Mouse (Mus musculus) embryonic facial prominence, embryonic 15.5 days (tissue): ENCODE measurements around the gene Rxfp3. TPM values are rescaled to one million over a fixed set of nuclear protein-coding genes. Genes with fewer than 3 reads are reported as not detected.
"Not testable (repeated sequence)": the region's sequence is repeated elsewhere in the genome, so short reads cannot be mapped to it uniquely, and the experiment has no call there.

Experiments
- ATAC-seq: fragments of 200-750 bp; cut with Nextera tagmentation; 2 replicates; pipeline ENCODE4 v1.8.0; 2017; ENCODE audit warnings: low read depth, moderate TSS enrichment; ENCODE audit not compliant: insufficient number of reproducible peaks, low FRiP score, low TSS enrichment
- H3K27ac ChIP-seq: fragments of 300-500 bp; sonication (generic); replicated peaks from 2 replicates; pipeline ENCODE4 v1.5.1; 2015; ENCODE audit warnings: mild to moderate bottlenecking, inconsistent platforms
- H3K27me3 ChIP-seq: fragments of 300-500 bp; sonication (generic); 2 replicates; pipeline ENCODE4 v1.6.1; 2015; ENCODE audit warnings: inconsistent platforms
- H3K36me3 ChIP-seq: fragments of 300-500 bp; sonication (generic); 2 replicates; pipeline ENCODE4 v1.6.1; 2015; ENCODE audit warnings: mild to moderate bottlenecking, inconsistent platforms
- H3K4me1 ChIP-seq: fragments of 300-500 bp; sonication (generic); 2 replicates; pipeline ENCODE4 v1.6.1; 2015; ENCODE audit warnings: inconsistent platforms
- H3K4me2 ChIP-seq: fragments of 300-500 bp; sonication (generic); replicated peaks from 2 replicates; pipeline ENCODE4 v1.6.1; 2015; ENCODE audit warnings: mild to moderate bottlenecking, inconsistent platforms
- H3K4me3 ChIP-seq: fragments of 300-500 bp; sonication (generic); replicated peaks from 2 replicates; pipeline ENCODE4 v1.5.1; 2015; ENCODE audit warnings: mild to moderate bottlenecking, inconsistent platforms
- H3K9ac ChIP-seq: fragments of 300-500 bp; sonication (generic); 2 replicates; pipeline ENCODE4 v1.6.1; 2015; ENCODE audit warnings: inconsistent platforms
- H3K9me3 ChIP-seq: fragments of 300-500 bp; sonication (generic); replicated peaks from 2 replicates; pipeline ENCODE4 v1.6.1; 2016; ENCODE audit warnings: inconsistent platforms
- WGBS: fragments of 180-500 bp; shearing (Covaris S2); methylation state at CpG from one replicate; pipeline ENCODE4 v1.1.7; 2015; 5-methylcytosine and 5-hydroxymethylcytosine counted together
- polyA plus RNA-seq: library from polyadenylated mRNA; unstranded; fragments of >200 nt; fragmentation: Nextera tagmentation; extraction: Ambion mirVana; gene quantifications from 2 replicates; pipeline ENCODE4 v1.2.1, GENCODE M21; 2015

The Rxfp3 gene
- polyA plus RNA-seq, 1 experiment from 2014 or later, result 2.7 TPM

DNA sequence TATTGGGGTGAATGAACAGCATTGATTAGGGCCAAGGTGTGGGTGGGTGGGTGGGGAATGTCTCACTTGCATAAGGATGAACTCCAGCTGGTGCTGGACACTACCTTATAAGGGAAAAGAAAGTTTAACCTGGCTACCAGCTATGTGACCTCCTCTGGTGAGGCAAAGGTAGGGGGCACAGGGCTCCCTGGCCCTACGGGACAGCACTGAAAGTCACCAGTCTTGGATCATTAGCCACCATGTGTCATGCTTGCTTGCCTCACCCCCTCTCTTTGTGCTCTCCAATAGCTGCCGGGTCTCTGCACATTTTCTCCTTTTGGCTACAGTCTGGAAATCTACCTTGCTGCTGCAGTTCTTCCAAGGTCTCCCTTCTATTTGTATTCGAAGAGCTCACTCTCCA lies 7.6 kb downstream of the Rxfp3 start:
- Histone ChIP-seq H3K27me3 (peaks cover 19% of the 10 kb centered on the region), H3K36me3 (no peaks in the 10 kb centered on the region), H3K4me3 (no peak overlapping the region), H3K9ac (no peak overlapping the region), H3K9me3 (no peaks in the 10 kb centered on the region), H3K4me2 (no peak overlapping the region), H3K4me1 (no peaks in the 10 kb centered on the region), H3K27ac (no peak overlapping the region)
- WGBS, result 80% methylated on average over 3 of the region's 3 CpGs
- no peak for ATAC-seq

DNA sequence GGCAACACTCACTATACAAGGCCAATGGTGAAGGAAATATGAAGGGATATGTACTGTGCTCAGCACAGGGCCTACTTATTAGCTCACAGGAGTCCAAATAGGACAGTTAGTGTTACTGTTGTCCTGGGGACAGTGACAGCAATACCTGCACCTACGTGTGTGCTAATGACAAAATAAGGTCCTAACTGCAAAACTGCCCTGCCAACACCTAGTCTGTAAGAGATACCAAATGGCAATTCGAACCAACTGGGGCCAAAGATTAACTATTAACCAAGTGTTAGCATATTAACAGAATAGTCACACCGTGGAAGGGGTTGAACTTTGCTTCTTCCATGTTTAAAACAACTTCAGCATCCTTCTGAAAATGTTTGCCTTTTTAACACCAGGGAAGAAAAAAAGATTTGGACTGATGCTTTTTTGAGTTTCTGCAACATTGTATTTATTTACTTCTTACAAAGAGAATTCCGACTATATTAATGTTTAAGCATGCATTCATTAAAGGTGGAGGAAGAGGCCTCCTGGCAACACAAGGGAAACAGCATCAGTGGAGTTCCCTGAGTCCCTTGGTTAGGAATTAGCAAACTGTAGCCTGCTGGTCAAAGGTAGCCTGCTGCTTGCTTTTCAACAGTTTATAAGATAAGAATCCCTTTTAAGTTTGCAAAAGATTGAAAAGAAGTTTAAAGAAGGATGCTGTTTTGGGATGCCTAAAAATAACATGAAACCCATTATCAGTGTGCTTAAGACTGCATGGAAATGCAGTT lies 10.8 kb downstream of the Rxfp3 start:
- Histone ChIP-seq H3K27ac (no peak overlapping the region), H3K9ac (no peak overlapping the region), H3K4me2 (no peak overlapping the region), H3K4me3 (no peak overlapping the region), H3K4me1 (no peaks in the 10 kb centered on the region), H3K36me3 (no peaks in the 10 kb centered on the region), H3K27me3 (no peaks in the 10 kb centered on the region), H3K9me3 (no peaks in the 10 kb centered on the region)
- ATAC-seq, result no peak
- WGBS, result 70% methylated on average over 4 of the region's 4 CpGs

GRCm38 (mm10) chr15:11014931-11015330 lies 22.9 kb downstream of the Rxfp3 start:
- H3K4me2 ChIP-seq, result no peak overlapping the region
- no peaks in the 10 kb centered on the region for H3K4me1 ChIP-seq
- no peak overlapping the region for H3K27ac ChIP-seq
- ATAC-seq, result no peak
- H3K9ac ChIP-seq, result no peak overlapping the region
- no peak overlapping the region for H3K4me3 ChIP-seq
- no peaks in the 10 kb centered on the region for H3K9me3 ChIP-seq
- no peaks in the 10 kb centered on the region for H3K36me3 ChIP-seq
- 32% methylated on average over 2 of the region's 2 CpGs for WGBS
- H3K27me3 ChIP-seq, result no peaks in the 10 kb centered on the region

GRCm38 (mm10) chr15:11010976-11011548 lies 26.7 kb downstream of the Rxfp3 start:
- Histone ChIP-seq H3K27me3 (no peaks in the 10 kb centered on the region), H3K4me2 (no peak overlapping the region), H3K4me1 (no peaks in the 10 kb centered on the region), H3K27ac (no peak overlapping the region), H3K4me3 (no peak overlapping the region), H3K9ac (no peak overlapping the region), H3K36me3 (no peaks in the 10 kb centered on the region), H3K9me3 (no peaks in the 10 kb centered on the region)
- ATAC-seq, result no peak
- 73% methylated on average over 11 of the region's 11 CpGs for WGBS

DNA sequence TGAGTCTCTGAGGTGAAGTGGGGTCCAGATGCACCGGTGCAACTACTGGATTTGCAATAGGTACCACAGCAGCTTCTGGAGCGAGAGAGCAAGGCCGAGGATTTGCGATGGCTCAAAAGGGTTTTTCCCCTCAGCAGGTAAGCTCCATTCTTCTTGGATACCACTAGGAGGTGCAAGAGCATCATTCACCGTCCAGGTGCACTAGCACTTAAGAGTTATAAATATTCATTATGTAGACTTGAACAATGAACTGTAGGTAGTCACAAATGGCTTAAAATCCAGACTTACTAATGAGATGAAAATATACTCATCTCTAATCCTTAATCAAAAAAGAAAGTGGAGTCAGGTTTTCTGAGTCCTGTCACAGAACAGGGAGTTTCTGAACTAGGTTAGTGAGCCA lies 29.0 kb downstream of the Rxfp3 start:
- WGBS, result 21% methylated on average over 5 of the region's 5 CpGs
- no peak overlapping the region for H3K9ac ChIP-seq
- no peak overlapping the region for H3K27ac ChIP-seq
- no peak overlapping the region for H3K4me3 ChIP-seq
- no peak overlapping the region for H3K4me2 ChIP-seq
- no peaks in the 10 kb centered on the region for H3K9me3 ChIP-seq
- no peaks in the 10 kb centered on the region for H3K36me3 ChIP-seq
- ATAC-seq, result no peak
- no peaks in the 10 kb centered on the region for H3K4me1 ChIP-seq
- H3K27me3 ChIP-seq, result no peaks in the 10 kb centered on the region

- Histone ChIP-seq H3K9ac (no peak overlapping the region), H3K9me3 (no peaks in the 10 kb centered on the region), H3K27me3 (no peaks in the 10 kb centered on the region), H3K4me2 (no peak overlapping the region), H3K27ac (no peak overlapping the region), H3K36me3 (no peaks in the 10 kb centered on the region), H3K4me3 (no peak overlapping the region), H3K4me1 (no peaks in the 10 kb centered on the region)
- no peak for ATAC-seq
- WGBS, result 73% methylated on average over 6 of the region's 6 CpGs
These were observed 33.1 kb downstream of the Rxfp3 start for GRCm38 (mm10) chr15:11004646-11005045.

GRCm38 (mm10) chr15:11003791-11004190 lies 34.0 kb downstream of the Rxfp3 start:
- H3K4me2 ChIP-seq, result no peak overlapping the region
- no peak overlapping the region for H3K9ac ChIP-seq
- H3K27me3 ChIP-seq, result no peaks in the 10 kb centered on the region
- H3K27ac ChIP-seq, result no peak overlapping the region
- ATAC-seq, result no peak
- no peak overlapping the region for H3K4me3 ChIP-seq
- H3K36me3 ChIP-seq, result no peaks in the 10 kb centered on the region
- H3K4me1 ChIP-seq, result no peaks in the 10 kb centered on the region
- 84% methylated on average over 4 of the region's 4 CpGs for WGBS
- no peaks in the 10 kb centered on the region for H3K9me3 ChIP-seq

DNA sequence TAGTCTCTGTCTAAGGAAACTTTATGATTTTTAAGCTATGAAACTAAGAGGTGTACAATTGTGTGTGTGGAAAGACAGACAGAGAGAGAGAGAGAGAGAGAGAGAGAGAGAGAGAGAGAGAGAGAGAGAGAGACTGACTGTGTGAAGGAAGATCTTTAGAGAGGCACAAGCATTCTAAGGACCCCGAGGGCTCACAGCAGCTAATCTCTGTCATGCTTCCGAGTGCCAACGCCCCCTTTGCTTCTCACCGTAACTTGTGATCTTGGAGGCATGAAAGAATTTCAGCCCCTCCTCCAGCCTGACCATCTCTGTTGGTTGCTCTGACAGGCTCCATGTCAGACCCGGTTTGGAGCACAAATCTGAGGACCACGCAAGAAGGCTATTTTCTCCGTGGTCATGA lies 37.4 kb downstream of the Rxfp3 start, which contains the start of gene Slc45a2:
Gene Slc45a2, plus strand, starts transcription at position 301 of the 400 bp plus-strand sequence.
- H3K27ac ChIP-seq, result no peak within 1 kb of the TSS
- no peak within 1 kb of the TSS for H3K4me3 ChIP-seq
- no peaks in the 10 kb centered on the region for H3K9me3 ChIP-seq
- 43% methylated on average over 7 of the region's 7 CpGs for WGBS
- H3K4me2 ChIP-seq, result no peak within 1 kb of the TSS
- no peaks in the 10 kb centered on the region for H3K4me1 ChIP-seq
- no peaks in the 10 kb centered on the region for H3K27me3 ChIP-seq
- peaks cover 5% of the 10 kb centered on the region; the same call in 1 of the 2 replicates for H3K36me3 ChIP-seq
- no peak within 1 kb of the TSS for H3K9ac ChIP-seq
- ATAC-seq, result no peak

GRCm38 (mm10) chr15:10999832-11000231 lies 38.0 kb downstream of the Rxfp3 start:
- H3K36me3 ChIP-seq, result peaks cover 9% of the 10 kb centered on the region
- no peaks in the 10 kb centered on the region for H3K9me3 ChIP-seq
- H3K9ac ChIP-seq, result no peak overlapping the region
- no peak for ATAC-seq
- 46% methylated on average over 5 of the region's 5 CpGs for WGBS
- H3K27ac ChIP-seq, result no peak overlapping the region
- no peak overlapping the region for H3K4me3 ChIP-seq
- H3K27me3 ChIP-seq, result no peaks in the 10 kb centered on the region
- no peak overlapping the region for H3K4me2 ChIP-seq
- H3K4me1 ChIP-seq, result no peaks in the 10 kb centered on the region

DNA sequence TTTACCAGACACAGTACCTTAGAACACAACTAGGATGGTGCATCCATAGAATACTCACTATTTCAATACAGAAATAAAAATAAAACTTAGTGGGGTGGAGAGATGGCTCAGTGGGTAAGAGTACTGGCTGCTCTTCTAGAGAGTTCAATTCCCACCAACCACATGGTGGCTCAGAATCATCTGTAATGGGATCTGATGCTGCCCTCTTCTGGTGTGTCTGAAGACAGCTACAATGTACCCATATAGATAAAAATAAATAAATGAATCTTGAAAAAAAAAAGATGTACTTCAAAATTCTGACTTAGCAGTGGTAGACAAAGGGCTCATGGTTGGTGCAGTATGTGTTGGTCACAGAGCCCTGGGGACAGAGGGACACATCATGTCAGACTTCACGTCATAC lies 46.2 kb downstream of the Rxfp3 start:
- no peak for ATAC-seq
- Histone ChIP-seq H3K9ac (no peak overlapping the region), H3K9me3 (no peaks in the 10 kb centered on the region), H3K27me3 (no peaks in the 10 kb centered on the region), H3K4me2 (no peak overlapping the region), H3K36me3 (peaks cover 23% of the 10 kb centered on the region), H3K4me1 (no peaks in the 10 kb centered on the region), H3K27ac (no peak overlapping the region), H3K4me3 (no peak overlapping the region)
- 88% methylated on average over 1 of the region's 1 CpGs for WGBS

- peaks cover 18% of the 10 kb centered on the region; the same call in 1 of the 2 replicates for H3K36me3 ChIP-seq
- WGBS, result 36% methylated on average over 2 of the region's 2 CpGs
These were observed 47.4 kb downstream of the Rxfp3 start for GRCm38 (mm10) chr15:10990411-10990810.

DNA sequence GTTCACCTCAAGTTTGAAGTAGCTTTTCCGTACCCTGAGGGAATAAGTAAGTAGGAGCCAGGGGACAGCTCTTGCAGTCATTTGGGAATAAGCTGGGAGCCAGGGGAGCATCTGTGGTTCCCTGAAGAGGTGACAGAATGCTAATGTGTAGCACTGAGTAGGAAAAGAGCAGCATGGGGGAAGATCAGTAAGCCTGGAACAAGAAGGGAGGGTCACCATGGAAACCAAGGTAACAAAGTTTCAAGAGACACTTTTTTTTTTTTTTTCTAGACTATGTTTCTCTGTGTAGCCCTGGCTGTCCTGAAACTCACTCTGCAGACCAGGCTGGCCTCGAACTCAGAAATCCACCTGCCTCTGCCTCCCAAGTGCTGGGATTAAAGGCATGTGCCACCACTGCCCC lies 51.3 kb downstream of the Rxfp3 start:
- WGBS, result 72% methylated on average over 2 of the region's 2 CpGs
- H3K9me3 ChIP-seq, H3K27me3 ChIP-seq, ATAC-seq, H3K9ac ChIP-seq, H3K4me1 ChIP-seq, H3K4me2 ChIP-seq, H3K4me3 ChIP-seq, H3K27ac ChIP-seq: not testable (repeated sequence)
- H3K36me3 ChIP-seq, result peaks cover 12% of the 10 kb centered on the region; the same call in 1 of the 2 replicates

More at GRCm38 (mm10) chr15:10990411-10990810, 47.4 kb downstream of the Rxfp3 start:
- ATAC-seq, result peak; percentile 63; the same call in 1 of the 2 replicates
- Histone ChIP-seq H3K4me1 (no peaks in the 10 kb centered on the region), H3K27ac (no peak overlapping the region), H3K9ac (no peak overlapping the region), H3K9me3 (no peaks in the 10 kb centered on the region), H3K4me2 (no peak overlapping the region), H3K4me3 (no peak overlapping the region), H3K27me3 (no peaks in the 10 kb centered on the region)
